Mouse (Mus musculus): ENCODE measurements around the gene Smim20. TPM values are rescaled to one million over a fixed set of nuclear protein-coding genes. Genes with fewer than 3 reads are reported as not detected.

Gene Smim20
- polyA plus RNA-seq, 1 experiment = 43.0 TPM

DNA sequence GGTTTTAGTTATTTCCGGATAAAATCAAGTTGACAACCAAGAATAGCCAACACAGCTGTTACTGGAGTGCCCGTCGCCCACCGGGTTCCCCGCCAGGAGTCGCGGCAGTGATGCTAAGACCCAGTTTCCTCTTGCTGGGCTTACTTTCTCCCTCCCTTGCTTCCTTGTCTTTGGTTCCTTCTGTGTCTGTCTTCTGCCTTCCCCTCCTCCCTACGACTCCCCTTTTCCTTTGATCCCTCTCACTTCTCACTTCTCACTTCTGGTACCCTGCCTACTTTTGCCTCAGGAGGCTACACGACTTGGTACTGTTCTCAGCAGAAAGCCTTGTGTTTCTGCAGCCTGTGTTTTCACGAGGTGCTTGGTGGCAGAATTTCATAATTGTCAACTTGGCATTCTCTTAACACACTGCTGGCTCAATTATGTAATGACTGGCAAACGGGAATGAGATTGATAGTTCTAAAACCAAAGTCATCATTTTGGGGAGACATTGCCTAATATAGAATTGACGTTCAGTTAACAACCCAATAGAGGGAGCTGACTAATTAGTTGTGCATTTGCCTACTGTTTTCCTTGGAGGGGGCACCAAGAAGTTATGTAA is 12.4 kb downstream of the Smim20 start:
- TF ChIP-seq CTCF (IDR thresholded peaks at IDR 0.05; ENCODE audit: control insufficient read depth, insufficient read depth, low read length) = no peak
- no peak for TF ChIP-seq POLR2A (IDR thresholded peaks at IDR 0.05; ENCODE audit: borderline replicate concordance, control insufficient read depth, low read depth, low read length)
- no peaks in the 10 kb centered on the region; the same call in 1 of the 2 replicates for H3K4me1 ChIP-seq (ENCODE audit: control insufficient read depth, insufficient read depth, low read length)
- no peak overlapping the region for H3K27ac ChIP-seq (ENCODE audit: control insufficient read depth, insufficient read depth, low read depth, low read length, poor library complexity)
- 66% methylated on average over 12 of the region's 12 CpGs for WGBS
- H3K4me3 ChIP-seq (replicated peaks; ENCODE audit: control insufficient read depth, low read depth, low read length) = no peak overlapping the region

DNA sequence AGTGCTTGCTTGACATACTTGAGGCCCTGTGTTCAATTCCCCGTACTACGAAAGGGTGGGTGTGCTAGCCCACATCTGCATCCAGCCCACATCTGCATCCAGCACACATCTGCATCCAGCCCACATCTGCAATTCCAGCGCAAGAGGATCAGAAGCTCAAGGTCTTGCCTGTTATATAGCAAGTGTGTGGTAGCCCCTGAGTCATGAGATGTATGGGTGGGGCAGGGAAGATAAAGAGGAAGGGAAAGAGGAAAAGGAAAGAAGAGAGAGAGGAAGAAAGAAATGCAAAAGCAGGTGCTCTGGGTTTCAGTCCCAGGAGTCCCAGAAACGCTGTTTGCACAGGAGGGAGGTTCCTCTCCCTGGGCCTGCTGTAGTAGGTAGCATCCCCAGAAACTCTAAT is 15.6 kb downstream of the Smim20 start:
- H3K27ac ChIP-seq (ENCODE audit: control insufficient read depth, insufficient read depth, low read depth, low read length, poor library complexity) = no peak overlapping the region
- H3K4me1 ChIP-seq (ENCODE audit: control insufficient read depth, insufficient read depth, low read length) = no peaks in the 10 kb centered on the region; the same call in 1 of the 2 replicates
- H3K4me3 ChIP-seq (replicated peaks; ENCODE audit: control insufficient read depth, low read depth, low read length) = no peak overlapping the region
- TF ChIP-seq POLR2A (IDR thresholded peaks at IDR 0.05; ENCODE audit: borderline replicate concordance, control insufficient read depth, low read depth, low read length) (no peak), CTCF (IDR thresholded peaks at IDR 0.05; ENCODE audit: control insufficient read depth, insufficient read depth, low read length) (no peak)
- WGBS = 76% methylated on average over 4 of the region's 4 CpGs

DNA sequence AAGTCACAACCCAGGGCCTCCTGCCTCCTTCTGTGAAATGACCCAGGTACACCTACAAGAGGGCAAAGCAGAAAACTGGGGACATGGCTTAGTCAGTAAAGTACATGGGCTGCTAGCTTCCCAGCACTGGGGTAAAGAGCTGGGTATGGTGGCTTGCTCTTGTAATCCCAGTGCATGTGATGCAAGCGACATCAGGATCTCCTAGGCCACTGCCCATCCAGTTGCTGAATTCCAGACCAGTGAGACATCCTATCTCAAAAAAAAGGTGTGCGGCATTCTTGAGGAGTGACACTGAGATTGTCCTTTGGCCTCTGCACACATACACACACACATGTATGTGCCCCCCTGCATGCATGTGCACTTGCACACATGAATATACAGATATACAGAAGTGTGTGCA is 19.5 kb downstream of the Smim20 start:
- WGBS = 85% methylated on average over 2 of the region's 2 CpGs
- Histone ChIP-seq H3K4me1 (ENCODE audit: control insufficient read depth, insufficient read depth, low read length) (no peaks in the 10 kb centered on the region; the same call in none of the 2 replicates), H3K27ac (ENCODE audit: control insufficient read depth, insufficient read depth, low read depth, low read length, poor library complexity) (no peak overlapping the region), H3K4me3 (replicated peaks; ENCODE audit: control insufficient read depth, low read depth, low read length) (no peak overlapping the region)
- no peak for TF ChIP-seq POLR2A (IDR thresholded peaks at IDR 0.05; ENCODE audit: borderline replicate concordance, control insufficient read depth, low read depth, low read length)
- TF ChIP-seq CTCF (IDR thresholded peaks at IDR 0.05; ENCODE audit: control insufficient read depth, insufficient read depth, low read length) = no peak

DNA sequence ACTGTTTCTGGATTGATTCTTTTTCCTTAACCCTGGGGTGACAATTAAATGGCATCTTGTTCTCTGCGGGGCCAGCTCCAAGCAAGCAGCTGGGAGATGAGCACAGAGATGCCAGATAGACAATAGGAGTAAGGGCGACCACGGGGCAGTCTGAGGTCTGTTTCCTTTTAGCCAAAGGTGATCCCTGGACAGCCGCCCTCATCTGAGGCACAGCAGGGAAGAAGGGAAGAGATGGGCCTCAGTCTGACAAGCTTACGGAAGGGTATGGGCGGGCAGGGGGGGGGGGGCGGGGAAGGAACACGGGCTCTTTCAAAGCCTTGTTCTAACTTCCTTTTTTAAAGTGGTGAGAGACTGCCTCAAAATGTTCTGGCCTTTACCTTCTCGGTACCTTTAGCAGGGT is 22.6 kb downstream of the Smim20 start:
- H3K4me1 ChIP-seq (ENCODE audit: control insufficient read depth, insufficient read depth, low read length) = no peaks in the 10 kb centered on the region; the same call in none of the 2 replicates
- H3K27ac ChIP-seq (ENCODE audit: control insufficient read depth, insufficient read depth, low read depth, low read length, poor library complexity) = no peak overlapping the region
- 7% methylated on average over 9 of the region's 9 CpGs for WGBS
- no peak overlapping the region for H3K4me3 ChIP-seq (replicated peaks; ENCODE audit: control insufficient read depth, low read depth, low read length)
- no peak for TF ChIP-seq POLR2A (IDR thresholded peaks at IDR 0.05; ENCODE audit: borderline replicate concordance, control insufficient read depth, low read depth, low read length)
- no peak for TF ChIP-seq CTCF (IDR thresholded peaks at IDR 0.05; ENCODE audit: control insufficient read depth, insufficient read depth, low read length)

DNA sequence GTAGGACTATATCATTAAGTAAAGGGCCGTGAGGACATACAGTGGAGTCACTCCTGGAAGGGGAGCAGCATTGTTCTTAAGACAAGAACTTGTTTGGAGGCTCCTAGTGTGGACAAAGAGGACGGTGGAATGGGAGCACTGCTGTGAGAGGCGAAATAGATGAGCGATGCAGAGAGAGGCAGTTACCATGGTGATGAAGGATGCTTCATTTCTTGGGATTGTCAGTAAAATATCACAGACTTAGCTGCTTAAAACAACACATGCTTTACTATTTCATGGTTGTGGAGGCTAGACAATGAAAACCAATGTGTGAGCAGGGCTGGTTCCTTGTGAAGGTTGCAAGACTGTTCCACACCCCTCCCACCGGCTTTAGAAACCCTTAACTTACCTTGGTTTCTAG is 27.7 kb downstream of the Smim20 start:
- TF ChIP-seq CTCF (IDR thresholded peaks at IDR 0.05; ENCODE audit: control insufficient read depth, insufficient read depth, low read length) (no peak), POLR2A (IDR thresholded peaks at IDR 0.05; ENCODE audit: borderline replicate concordance, control insufficient read depth, low read depth, low read length) (no peak)
- no peaks in the 10 kb centered on the region; the same call in none of the 2 replicates for H3K4me1 ChIP-seq (ENCODE audit: control insufficient read depth, insufficient read depth, low read length)
- H3K4me3 ChIP-seq (replicated peaks; ENCODE audit: control insufficient read depth, low read depth, low read length) = no peak overlapping the region
- no peak overlapping the region for H3K27ac ChIP-seq (ENCODE audit: control insufficient read depth, insufficient read depth, low read depth, low read length, poor library complexity)
- 84% methylated on average over 5 of the region's 5 CpGs for WGBS

DNA sequence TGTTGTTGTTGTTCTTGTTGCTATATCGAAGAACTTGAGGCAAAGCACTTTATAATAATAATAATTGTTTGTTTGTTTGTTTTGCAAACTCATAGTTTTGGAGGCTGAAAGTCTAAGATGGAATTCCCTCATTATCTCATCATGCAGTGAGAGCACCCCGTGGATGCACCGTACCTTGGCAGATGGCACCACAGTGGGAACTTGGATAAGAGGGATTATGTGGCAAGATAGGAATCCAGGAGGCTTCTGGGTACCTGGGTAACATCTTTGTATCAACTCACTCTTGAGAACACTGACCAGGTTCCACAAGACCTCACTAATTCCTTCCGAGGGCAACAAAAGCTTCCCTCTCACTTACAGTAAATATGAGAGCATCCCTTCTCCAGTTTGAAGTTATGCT is 30.1 kb downstream of the Smim20 start:
- Histone ChIP-seq H3K27ac (ENCODE audit: control insufficient read depth, insufficient read depth, low read depth, low read length, poor library complexity) (no peak overlapping the region), H3K4me1 (ENCODE audit: control insufficient read depth, insufficient read depth, low read length) (no peaks in the 10 kb centered on the region), H3K4me3 (replicated peaks; ENCODE audit: control insufficient read depth, low read depth, low read length) (no peak overlapping the region)
- 75% methylated on average over 4 of the region's 4 CpGs for WGBS
- TF ChIP-seq CTCF (IDR thresholded peaks at IDR 0.05; ENCODE audit: control insufficient read depth, insufficient read depth, low read length) (no peak), POLR2A (IDR thresholded peaks at IDR 0.05; ENCODE audit: borderline replicate concordance, control insufficient read depth, low read depth, low read length) (no peak)

DNA sequence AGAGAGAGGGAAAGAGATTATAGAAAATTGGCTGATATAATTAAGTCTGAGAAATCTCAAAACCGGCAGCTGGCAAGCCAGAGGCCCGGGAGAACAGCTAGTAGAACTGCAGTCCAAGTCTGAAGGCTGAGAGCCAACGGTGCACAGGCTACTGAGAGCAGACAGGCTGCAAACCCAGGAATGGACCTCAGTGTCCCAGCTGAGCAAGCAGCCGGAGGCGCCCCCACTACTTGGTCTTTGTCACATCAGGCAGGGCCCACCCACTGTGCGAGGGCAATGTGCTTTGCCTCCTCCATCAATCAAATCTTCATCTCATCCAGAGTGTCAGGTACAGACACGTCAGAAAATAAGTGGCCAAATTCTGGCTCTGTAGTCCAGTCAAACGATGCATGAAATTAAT is 34.6 kb downstream of the Smim20 start:
- WGBS = 85% methylated on average over 8 of the region's 8 CpGs
- Histone ChIP-seq H3K4me1 (ENCODE audit: control insufficient read depth, insufficient read depth, low read length) (no peaks in the 10 kb centered on the region), H3K4me3 (replicated peaks; ENCODE audit: control insufficient read depth, low read depth, low read length) (no peak overlapping the region), H3K27ac (ENCODE audit: control insufficient read depth, insufficient read depth, low read depth, low read length, poor library complexity) (no peak overlapping the region)
- no peak for TF ChIP-seq CTCF (IDR thresholded peaks at IDR 0.05; ENCODE audit: control insufficient read depth, insufficient read depth, low read length)
- TF ChIP-seq POLR2A (IDR thresholded peaks at IDR 0.05; ENCODE audit: borderline replicate concordance, control insufficient read depth, low read depth, low read length) = no peak

DNA sequence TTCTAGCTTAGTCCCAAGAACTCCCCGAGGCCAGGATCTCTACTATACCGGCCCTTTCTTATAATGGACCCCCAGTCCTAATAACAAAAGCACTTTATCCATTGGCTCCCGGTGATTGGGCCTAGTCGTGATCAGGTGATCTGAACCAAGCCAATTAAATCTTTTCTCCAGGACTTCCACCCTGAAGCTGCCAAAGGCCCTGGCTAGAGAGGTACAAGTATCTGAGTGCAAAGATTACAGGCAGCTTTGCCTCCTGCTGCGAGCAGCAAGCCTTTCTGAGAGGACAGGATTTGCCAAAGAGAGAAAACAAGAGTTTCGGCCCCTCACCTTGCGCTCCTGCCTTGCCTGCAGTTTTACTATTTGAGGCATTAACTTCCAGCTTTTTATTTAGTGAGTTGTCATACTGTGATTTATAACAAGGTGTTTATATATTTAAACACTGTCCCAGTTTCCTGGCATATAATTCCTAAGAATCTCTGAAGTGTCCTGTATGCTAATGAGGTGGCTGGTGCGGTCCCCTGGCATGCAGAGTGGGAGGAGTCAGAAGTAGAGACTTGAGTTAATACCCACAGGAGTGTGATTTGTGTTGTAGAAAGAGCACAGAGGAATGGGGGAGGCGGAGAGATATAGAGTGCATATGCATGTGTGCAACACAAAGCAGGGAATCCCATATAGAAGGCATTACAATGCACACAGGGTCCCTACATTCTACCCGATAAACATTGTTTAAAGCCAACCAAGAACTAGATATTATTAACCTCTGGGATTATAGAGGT is 36.2 kb downstream of the Smim20 start:
- TF ChIP-seq POLR2A (IDR thresholded peaks at IDR 0.05; ENCODE audit: borderline replicate concordance, control insufficient read depth, low read depth, low read length) (no peak), CTCF (IDR thresholded peaks at IDR 0.05; ENCODE audit: control insufficient read depth, insufficient read depth, low read length) (no peak)
- WGBS = 81% methylated on average over 10 of the region's 10 CpGs

More for the DNA sequence above, 36.2 kb downstream of the Smim20 start:
- Histone ChIP-seq H3K27ac (ENCODE audit: control insufficient read depth, insufficient read depth, low read depth, low read length, poor library complexity) (no peak overlapping the region), H3K4me3 (replicated peaks; ENCODE audit: control insufficient read depth, low read depth, low read length) (no peak overlapping the region), H3K4me1 (ENCODE audit: control insufficient read depth, insufficient read depth, low read length) (no peaks in the 10 kb centered on the region)

Data from bone marrow, adult 2 months (tissue).